Mouse (Mus musculus) heart, postnatal 10 days (tissue): ENCODE measurements around the gene Rxra. TPM values are rescaled to one million over a fixed set of nuclear protein-coding genes. Genes with fewer than 3 reads are reported as not detected.

ENCODE experiments used
- DNase-seq, 2 experiments: peaks; one replicate each; pipeline ENCODE4 v3.0.0; 2021
- intact Hi-C: fragments of 180-260 bp; cut with DNase I; formaldehyde crosslinking; loops from one replicate; pipeline ENCODE4 v1.15.1; 2025
- total RNA-seq, 2 experiments: library from RNA; stranded (reverse); gene quantifications; 2 replicates each; pipeline ENCODE4 v1.2.3; 2021

The Rxra gene
- total RNA-seq, 2 experiments from 2014 or later = 38.6 to 42.5 TPM

DNA sequence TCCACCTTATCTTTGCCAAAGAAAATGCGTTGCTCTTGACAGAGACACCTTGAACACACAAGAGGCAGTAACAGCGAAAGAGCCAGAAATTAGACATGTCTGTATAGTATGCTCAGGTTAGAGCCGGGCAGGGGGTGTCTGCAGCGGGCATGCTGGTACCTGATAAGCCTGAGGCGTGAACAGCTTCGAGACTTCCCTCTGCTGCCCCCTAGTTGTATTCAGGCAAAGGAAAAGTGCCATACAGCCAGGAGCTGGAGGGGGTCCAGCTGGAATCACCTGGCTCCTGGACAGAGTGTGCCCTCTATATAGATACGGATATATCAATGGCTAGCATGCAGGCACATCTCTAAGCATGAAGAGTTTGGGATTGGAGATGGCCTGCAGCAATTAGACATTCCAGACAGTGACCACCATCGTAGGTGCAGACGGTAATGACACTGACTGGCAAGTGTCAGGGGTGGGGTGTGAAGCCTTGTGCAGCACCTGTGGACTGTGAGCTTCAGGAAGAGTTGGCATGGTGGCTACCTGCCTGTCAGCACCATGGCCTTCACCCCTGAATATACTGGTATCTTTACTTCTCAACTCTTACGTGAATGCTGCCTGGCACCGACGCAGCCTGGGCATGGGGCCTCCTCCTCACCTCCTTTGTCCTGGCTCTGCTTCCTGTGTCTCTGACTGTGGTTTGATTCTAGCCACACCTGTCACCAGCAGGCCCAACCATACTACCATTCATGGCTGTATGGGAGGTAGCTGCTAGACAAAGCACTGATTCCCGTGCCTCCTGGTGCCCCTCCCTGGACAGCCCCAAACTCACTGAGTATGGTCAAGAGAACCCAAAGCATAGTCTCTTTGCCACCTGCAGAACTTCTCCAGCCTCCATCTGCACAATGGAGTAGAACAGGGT lies 54.0 kb downstream of the Rxra start:
- intact Hi-C loops = no loop called here
- peak; percentile 68 for DNase-seq

DNA sequence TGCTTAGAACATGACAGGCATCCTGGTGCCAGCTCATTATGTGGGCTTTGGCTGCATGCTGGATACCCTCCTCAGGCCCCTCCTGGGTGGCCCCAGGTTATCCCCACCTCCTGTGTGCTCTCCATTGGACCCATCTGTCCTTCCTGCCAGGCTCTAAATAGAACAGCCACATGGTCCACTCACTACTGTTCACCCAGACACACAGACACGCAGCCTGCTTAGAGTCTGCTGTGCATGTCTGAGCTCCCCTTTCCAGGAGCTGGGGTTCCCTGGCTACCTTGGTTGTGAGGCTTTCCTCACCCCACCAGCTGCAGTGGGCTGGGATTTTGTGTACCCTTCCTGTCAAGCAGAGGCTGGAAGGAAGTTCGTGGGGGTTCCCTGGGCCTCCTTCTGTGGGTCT lies 56.8 kb downstream of the Rxra start:
- no peak for DNase-seq
- intact Hi-C loops = no loop called here

DNA sequence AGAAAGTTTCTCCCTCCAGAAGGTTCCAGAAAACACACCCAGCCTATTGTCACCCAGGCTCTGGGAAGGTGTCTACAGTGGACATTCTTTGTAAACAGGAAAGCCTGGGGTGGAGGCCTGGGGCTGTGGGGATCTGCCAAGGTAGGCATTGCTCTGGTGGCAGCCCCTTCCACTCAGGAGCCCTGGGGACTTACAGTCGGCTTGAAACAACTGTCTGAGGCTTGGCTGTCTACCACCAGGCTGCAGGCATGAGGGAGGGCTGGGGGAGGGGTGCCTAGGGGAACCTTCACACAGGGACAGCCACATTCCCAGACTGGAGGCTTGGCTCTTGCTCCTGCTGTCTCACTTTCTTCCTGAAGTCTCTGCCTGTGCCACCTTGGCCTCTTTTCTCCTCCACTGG lies 58.1 kb downstream of the Rxra start:
- intact Hi-C loops = no loop called here
- DNase-seq = no peak

DNA sequence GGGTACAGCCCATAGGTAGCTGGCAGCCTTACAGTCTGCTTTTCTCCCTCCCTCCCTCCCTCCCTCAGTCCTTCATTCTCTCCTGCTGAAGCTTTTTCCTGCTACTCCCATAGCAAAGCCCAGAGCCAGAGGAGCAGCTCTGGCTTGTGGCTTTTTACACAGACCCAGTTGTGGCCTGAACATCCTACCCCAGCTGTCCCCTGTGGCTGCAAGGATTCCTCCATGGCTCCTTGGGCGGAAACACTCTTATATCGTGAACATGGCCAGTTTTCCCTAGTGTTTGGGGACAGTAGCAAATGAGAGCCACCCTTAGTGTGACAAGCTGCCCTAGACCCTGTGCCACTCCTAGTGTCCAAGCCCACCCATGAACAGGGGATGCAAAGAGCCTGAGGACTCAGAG lies 58.6 kb downstream of the Rxra start:
- intact Hi-C loops = no loop called here
- DNase-seq = no peak

DNA sequence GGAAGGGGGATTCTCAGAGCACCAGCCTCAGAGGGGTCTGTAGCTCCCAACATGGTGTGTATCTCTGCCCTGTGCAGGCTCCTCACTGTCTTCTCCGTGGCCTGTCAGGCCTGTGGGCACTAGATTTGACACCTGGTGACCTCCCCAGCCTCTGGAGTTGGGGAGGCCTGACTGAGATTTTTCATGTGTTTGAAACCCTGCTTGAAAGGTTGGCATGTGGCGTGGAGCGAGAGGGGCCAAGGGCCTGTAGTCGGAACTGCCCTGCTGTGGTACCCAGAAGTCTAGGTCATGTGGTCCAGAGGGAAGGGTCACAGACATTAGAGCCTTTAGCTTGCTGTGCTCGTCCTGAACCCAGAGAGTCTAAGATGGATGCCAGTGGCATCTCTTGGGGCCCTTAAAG lies 60.6 kb downstream of the Rxra start:
- intact Hi-C loops = no loop called here
- DNase-seq = no peak

DNA sequence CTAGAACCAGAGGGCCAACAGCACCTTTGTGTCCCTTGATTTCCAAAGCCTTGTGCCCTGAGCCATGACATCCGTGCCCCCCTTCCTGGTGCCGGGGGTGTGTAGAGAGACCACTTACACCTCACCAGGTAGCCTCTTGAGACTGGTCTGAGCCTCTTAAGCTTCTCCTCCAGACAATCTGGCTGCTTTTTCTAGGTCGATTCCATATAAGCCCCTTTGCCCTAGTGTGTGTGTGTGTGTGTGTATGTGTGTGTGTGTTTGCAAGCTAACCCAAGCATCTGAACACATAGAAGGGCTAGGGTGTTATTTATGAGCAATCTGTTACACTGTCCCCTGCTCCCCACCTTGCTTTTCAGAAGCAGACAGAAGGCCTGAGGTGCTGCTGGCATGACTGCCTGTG lies 62.2 kb downstream of the Rxra start:
- intact Hi-C loops = no loop called here
- no peak for DNase-seq

DNA sequence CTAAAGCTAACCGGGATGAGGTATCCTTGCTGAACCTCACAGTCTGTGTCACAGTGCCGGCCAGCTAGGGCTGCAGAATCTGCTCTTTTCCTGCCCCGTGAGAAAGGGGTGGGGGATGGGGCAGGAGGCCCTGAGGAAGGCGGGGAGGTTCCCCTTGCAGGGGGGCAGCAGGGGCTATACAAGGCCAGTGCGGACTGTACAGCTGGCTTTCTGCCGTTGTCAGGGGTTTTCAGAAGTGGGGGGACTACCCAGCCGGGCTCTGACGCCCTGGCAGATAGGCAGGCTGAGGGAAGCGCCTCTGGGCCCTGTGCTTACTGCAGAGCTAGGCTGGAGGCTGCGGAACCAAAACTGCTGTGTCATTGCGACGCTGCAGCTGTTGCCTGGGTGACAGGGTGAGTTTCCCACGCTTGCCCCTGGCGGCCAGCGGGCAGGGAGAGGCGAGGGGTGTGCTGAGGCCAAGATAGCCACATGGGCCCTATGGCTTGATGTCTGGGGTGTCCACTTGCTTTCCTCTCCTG lies 63.9 kb downstream of the Rxra start:
- peak; percentile 86 for DNase-seq
- intact Hi-C loops = no loop called here

DNA sequence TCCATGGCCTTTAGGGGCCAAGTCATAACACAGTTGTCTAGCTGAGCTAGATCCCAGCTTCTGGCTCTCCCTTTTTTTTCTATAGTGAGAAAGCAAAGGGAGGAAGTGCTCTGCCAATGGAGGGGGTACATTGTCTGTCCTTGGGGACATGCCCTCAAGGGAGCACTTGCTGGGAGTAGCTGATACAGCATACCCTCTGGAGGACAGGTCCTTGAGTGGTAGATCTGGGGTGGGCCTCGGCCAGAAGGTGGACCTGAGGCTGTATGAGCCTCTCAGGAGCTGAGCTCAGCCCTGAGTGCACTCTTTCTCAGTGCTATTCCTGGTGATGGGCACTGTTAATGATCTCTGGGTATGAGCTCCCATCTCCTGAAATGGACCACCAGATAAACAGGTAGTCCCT lies 66.9 kb downstream of the Rxra start:
- DNase-seq = no peak
- intact Hi-C loops = no loop called here

DNA sequence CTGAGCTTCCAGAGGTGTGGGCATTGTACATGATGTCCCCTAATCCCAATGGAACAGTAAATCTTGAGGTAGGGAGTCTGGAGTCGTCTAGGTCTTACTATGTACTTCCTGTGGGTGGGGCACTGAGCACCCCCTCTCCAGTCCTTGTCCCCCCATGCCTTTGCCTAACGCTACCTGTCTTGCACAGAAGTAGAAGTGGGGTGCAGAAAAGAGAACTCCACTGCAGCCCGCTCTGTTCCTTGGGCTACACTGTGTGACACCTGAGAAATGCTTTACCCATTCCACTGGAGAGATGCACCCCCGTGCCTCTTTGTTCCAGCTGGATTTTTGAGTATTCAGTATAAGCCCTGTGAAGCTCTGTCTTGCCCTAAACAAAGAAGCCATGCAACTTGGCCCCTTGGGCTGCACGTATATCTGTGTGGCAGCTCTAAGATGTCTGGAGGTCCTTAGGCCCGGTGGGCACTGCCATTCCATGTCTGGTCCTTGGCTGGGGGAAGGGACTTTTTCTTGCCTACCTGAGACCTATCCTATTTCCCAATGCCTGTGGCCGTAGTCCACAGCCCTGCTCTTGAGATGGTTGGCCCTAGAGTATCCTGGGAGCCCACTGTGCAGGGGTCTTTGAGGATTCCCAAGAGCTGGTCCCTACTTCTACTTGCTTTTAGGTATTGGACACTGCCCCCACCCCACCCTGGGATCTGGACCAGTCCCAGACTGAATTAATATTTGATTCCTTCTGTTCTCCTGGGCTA lies 67.8 kb downstream of the Rxra start:
- DNase-seq = no peak
- intact Hi-C loops = no loop called here

DNA sequence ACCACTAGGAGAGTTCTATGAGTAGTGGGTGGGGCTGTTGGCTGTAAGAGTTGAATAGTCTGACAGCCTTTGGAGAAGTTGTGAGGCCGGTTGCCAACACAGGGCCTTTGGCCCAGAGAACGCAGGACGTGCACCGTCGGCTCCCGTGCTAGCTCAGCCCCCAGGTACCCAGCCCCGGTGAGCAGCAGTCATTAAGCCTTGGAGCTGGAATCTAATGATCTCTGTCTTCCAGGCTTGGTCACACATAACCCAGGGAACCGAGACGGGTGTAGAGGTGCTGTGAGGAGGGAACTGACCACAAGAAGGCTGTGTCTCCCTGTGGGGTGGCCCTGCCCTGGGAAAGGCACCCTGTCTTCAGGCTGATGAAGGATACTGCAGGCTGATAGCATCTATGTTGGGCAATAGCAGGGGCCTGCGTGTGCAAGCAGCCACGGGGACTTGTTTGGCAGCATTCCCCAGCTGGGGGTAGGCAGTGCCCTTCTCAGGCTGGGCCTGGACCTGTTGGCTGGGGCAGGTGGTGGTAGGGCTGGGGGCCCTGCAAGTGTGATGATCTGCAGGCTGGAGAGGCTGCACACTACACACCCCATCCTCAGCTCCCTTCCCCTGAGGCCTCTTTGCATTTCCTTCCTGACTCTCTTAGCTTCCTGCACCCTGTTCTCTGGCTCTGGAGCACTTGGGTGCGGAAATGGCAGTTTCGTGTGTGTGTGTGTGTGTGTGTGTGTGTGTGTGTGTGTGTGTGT lies 68.5 kb downstream of the Rxra start:
- DNase-seq = peak; percentile 54 to 56
- intact Hi-C loops = no loop called here

DNA sequence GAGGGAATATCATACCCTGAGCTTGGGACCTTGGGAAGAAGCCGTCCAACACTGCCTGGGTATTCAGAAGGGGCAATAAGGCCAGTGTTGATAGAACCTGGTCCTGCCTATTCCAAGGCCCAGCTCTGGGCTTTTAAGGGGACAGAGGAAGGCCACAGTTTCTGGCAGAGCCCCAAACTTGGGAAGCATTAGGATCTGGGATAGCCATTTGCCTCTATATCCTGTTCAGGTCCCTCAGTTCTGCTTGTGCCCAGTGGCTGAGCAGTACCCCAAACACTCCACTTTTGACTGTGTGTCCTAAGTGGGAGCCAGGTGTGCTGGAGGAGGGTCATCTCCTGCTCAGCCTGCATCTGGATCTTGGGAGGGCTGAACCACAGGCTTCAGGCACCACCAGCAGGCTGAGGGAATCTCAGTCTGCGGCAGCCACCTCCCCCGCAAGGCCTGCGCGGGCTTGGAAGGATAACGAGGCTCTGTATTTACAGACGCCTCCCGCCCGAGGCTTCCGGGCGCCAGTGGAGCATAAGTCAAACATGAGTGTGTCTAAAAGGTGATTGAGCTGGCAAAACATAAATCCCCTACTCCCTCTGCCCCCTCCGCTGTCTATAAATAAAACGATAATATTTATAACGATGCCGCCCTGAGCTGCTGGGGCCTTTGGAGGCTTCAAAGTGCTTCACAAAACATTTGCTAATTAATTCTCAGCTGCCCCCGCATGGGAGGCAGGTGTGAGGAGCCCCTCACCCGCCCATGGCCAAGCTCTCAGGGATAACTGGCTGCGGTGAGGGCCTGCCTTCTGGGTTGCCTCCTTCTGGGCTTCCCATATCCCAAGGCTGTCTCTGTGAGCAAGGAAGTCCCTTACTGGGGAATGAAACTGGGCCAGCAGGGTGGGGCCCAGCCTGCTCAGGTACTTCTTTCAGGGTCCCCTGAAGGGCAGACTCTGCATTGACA lies 69.7 kb downstream of the Rxra start:
- intact Hi-C loops = no loop called here
- peak in 1 of 2 experiments; percentile 60 for DNase-seq

DNA sequence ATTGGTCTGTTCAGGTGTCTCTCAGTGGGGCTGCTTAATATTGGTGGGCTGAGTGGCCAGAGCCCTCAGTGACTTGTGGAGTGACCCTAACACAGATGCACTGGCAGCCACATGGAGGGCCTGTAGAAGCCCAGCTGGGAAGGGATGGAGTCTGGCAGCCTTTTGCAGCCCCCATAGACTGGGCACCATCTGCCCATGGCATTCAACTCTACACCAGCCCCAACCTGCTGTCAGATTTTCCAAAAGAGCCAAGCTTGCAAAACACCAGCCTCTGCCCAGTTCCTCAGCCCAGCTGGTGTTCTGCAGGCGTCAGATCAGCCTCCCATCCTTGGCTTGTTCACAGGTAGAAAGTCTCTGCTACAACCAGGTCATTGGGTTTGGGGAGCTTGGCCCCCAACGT lies 70.6 kb downstream of the Rxra start:
- no peak for DNase-seq
- intact Hi-C loops = no loop called here

DNA sequence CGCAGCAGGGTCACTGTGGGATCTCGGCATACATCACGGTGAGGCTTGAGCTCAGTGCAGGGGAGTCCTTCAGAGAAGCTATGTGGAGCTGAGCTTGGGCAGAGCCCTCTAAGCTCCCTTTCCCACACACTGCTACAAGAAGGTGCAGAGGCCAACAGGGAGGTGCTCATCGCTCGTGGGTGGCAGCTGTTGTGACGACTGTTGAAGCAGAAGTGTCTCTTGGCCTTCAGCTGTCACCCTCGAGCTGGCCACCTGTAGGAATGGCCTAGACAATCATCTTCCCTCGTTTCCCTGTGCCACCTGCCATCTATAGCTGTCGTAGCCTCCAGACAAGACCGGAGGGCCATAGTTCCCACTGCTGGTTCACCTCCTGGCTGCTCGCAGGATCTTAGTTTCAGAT lies 72.7 kb downstream of the Rxra start:
- DNase-seq = no peak
- intact Hi-C loops = no loop called here

DNA sequence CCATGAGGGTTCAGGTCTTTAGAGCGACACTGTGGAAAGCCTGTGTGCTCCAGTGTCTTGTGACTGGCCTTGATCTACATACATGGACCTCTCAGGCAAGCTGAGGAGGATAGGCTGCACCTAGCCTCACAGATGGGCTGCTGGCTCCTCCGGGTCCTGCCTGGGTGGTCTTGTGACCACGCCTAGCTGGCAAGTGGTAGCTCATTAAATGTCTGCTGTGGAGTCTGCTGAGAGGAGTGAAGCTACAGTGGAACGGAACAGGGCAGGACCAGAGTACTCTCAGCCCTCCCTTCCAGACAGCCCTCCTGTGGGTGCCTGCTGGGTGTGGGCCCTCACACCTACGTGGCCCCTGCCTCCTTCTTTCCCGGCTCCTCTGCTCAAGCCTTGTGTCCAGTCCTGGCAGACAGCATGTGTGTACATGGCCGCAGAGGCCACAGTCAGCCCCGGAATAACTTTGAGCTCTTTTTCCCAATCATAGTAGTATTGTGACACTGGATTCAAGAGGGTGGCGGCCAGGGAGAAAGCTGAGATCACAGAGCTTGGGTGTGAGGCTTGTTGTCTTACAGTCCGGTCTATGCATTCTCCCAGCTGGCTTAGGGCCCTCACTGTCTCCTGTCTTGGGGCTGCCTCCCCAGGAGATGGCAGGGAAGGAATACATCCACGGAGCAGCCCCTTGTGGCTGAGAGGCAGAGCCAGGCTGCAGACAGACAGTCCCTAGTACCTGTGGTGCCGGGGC lies 74.3 kb downstream of the Rxra start:
- intact Hi-C loops = no loop called here
- no peak for DNase-seq

DNA sequence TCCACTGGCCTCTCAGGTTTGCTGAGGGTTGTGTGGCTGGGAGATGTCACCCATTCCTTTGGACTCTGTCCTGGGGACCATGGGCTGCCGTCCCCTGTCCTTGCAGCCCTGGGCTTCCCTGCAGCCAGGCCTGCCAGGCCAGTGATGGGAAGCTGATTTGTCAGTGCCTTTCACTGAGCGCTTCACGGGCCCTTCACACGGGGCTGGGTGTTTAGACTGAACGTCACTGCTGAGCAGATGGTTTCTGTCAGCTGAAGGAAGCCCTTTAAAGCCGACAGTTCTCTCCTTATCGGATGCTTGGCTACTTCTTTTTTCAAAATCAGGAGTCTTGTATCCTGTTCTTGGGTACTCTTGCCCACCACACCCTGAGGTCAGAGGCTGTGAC lies 74.9 kb downstream of the Rxra start:
- no peak for DNase-seq
- intact Hi-C loops = no loop called here

DNA sequence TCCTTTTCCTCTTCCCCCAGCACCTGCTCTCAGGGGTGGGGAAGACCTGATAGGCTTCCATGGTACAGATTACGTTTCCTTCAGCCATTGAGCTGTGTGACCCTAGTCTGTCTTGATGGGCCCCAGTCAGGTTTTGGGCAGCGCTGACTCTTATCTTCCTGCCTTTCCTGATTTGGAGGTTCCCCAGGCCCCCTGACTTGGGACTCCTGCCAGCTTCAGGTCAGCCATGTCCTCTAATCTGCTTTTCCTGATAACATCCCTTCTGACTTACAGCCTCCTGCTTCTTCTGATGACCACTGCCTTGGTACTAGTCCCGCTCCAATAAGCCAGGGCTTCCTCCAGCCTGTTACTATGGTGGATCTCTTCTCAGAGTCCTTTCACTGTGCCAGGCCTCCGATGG lies 75.6 kb downstream of the Rxra start:
- intact Hi-C loops = no loop called here

DNA sequence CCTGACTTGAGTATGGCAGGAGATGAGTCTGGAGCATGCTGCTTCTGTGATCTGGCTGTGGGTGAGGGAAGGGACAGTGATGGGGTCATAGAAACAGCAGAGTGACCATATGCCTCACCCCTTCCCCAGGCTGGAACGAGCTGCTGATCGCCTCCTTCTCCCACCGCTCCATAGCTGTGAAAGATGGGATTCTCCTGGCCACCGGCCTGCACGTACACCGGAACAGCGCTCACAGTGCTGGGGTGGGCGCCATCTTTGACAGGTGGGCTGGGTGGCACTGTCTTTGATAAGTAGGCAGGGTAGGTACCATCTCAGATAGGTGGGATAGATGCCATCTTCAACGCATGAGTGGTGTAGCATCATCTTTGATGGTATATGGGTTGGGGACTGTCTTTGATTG lies 77.9 kb downstream of the Rxra start:
- DNase-seq = no peak
- intact Hi-C loops = no loop called here

More for the DNA sequence above, 75.6 kb downstream of the Rxra start:
- no peak for DNase-seq

DNA sequence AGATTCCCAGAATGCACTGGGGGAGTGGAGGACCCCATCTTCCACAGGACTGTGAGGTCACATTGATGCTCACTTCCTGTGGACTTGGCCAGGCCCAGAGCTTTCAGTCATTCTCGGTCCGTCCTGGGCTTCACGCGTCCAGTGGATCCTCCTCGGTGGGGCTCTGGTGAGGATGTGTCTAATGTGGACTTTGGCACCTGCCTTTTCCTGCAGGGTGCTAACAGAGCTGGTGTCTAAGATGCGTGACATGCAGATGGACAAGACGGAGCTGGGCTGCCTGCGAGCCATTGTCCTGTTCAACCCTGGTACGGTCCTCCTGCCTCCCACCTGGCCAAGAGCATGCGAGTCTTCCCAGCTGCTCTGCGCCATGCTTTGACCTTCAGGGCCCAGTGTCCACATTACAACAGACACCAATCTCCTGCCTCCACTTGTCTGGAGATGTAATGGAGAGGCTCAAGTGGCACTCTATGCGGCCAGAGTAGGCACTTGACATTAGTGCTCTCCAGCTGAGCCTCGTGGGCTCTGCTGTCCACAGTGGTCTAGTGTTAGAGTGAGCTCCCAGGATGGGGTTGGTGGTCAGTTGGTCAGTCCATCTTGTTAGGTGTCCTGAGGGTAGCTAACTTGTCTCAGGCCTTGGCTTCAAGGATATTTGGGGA lies 79.9 kb downstream of the Rxra start:
- no peak for DNase-seq
- intact Hi-C loops = no loop called here
